Mouse (Mus musculus): ENCODE measurements at regions not wholly inside any gene's neighbourhood (a gene's known extent, or its start where the extent isn't known, plus 50 kb on each side); places are given as distances from the start of the nearest gene placed in this dataset.

DNA sequence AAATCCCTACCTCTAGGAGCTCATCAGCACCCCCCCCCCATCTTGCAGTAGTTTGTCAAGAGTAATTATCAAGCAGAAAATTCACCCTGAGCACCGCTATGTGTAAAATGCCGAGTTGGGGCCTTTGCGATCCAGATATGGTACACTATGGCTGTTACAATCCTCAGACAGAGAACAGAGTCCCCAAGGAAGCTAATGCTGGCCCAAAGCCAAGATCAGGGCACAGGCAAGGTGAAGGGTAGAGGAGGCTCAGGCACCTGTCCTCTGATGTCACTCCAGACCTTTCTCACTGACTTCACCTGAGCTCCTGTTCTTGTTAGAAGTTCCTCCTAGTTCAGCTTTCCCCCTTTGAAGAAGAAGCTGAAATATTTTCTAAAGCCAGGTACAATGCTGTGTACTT, 179.5 kb downstream of the Gpam start:
- no peak for TF ChIP-seq POLR2A (IDR thresholded peaks at IDR 0.05; ENCODE audit: insufficient read length, low read depth)
- TF ChIP-seq TCF12 (IDR thresholded peaks at IDR 0.05; ENCODE audit: insufficient read depth, poor library complexity, severe bottlenecking), result no peak
- no peak for TF ChIP-seq POLR2AphosphoS2 (IDR thresholded peaks at IDR 0.05; ENCODE audit: insufficient read length, low read depth)
- no peak for TF ChIP-seq MAX (IDR thresholded peaks at IDR 0.05; ENCODE audit: low read depth)
- no peak for TF ChIP-seq REST (IDR thresholded peaks at IDR 0.05; ENCODE audit: insufficient read depth, insufficient read length)
- TF ChIP-seq USF1 (IDR thresholded peaks at IDR 0.05; ENCODE audit: low read depth), result no peak
- TF ChIP-seq E2F4 (IDR thresholded peaks at IDR 0.05; ENCODE audit: insufficient read depth), result no peak
- no peak for TF ChIP-seq MYOG (IDR thresholded peaks at IDR 0.05; ENCODE audit: control insufficient read depth in 1 of 3, insufficient read depth in 1 of 3, insufficient read length in 2 of 3, low read depth in 2 of 3)

Measured in myocyte (in vitro differentiated cells).